Mouse (Mus musculus) liver, embryonic 11.5 days (tissue): ENCODE results near the gene Zmat5. TPM values are rescaled to one million over a fixed set of nuclear protein-coding genes. Genes with fewer than 3 reads are reported as not detected.

Experiments used
- ATAC-seq: fragments of 200-750 bp; cut with Nextera tagmentation; replicated peaks from 2 replicates; pipeline ENCODE4 v1.8.0; 2017; ENCODE audit warnings: moderate number of reproducible peaks, mild to moderate bottlenecking, moderate TSS enrichment, moderate library complexity; ENCODE audit not compliant: low FRiP score
- DNase-seq: peaks from one replicate; pipeline ENCODE4 v3.0.0-alpha.2; 2017; ENCODE audit warnings: low spot score
- H3K27ac ChIP-seq: fragments of 300-500 bp; sonication (generic); 2 replicates; pipeline ENCODE4 v1.5.1; 2014; ENCODE audit warnings: mild to moderate bottlenecking, low read depth, low read length, control low read depth
- H3K27me3 ChIP-seq: fragments of 300-500 bp; sonication (generic); replicated peaks from 2 replicates; pipeline ENCODE4 v1.6.1; 2014; ENCODE audit warnings: low read length, mixed read lengths; ENCODE audit not compliant: control insufficient read depth, insufficient read depth
- H3K36me3 ChIP-seq: fragments of 300-500 bp; sonication (generic); 2 replicates; pipeline ENCODE4 v1.6.1; 2014; ENCODE audit warnings: mild to moderate bottlenecking, low read length, moderate library complexity, mixed read lengths; ENCODE audit not compliant: control insufficient read depth, insufficient read depth
- H3K4me1 ChIP-seq: fragments of 300-500 bp; sonication (generic); replicated peaks from 2 replicates; pipeline ENCODE4 v1.6.1; 2014; ENCODE audit warnings: low read length, mixed read lengths; ENCODE audit not compliant: control insufficient read depth, insufficient read depth
- H3K4me2 ChIP-seq: fragments of 300-500 bp; sonication (generic); 2 replicates; pipeline ENCODE4 v1.6.1; 2014; ENCODE audit warnings: mild to moderate bottlenecking, control low read depth, moderate library complexity
- H3K4me3 ChIP-seq: fragments of 300-500 bp; sonication (generic); 2 replicates; pipeline ENCODE4 v1.5.1; 2014; ENCODE audit warnings: low read depth, low read length, control low read depth
- H3K9ac ChIP-seq: fragments of 300-500 bp; sonication (generic); 2 replicates; pipeline ENCODE4 v1.6.1; 2014; ENCODE audit warnings: low read depth, low read length, control low read depth
- H3K9me3 ChIP-seq: fragments of 300-500 bp; sonication (generic); 2 replicates; pipeline ENCODE4 v1.6.1; 2016; ENCODE audit warnings: low read length, inconsistent platforms, mixed read lengths; ENCODE audit not compliant: control insufficient read depth
- WGBS: fragments of 180-500 bp; shearing (Covaris S2); extraction: QIAGEN DNeasy Blood & Tissue Kit; methylation state at CpG from one replicate; pipeline ENCODE4 v1.1.7; 2014; 5-methylcytosine and 5-hydroxymethylcytosine counted together
- polyA plus RNA-seq: library from polyadenylated mRNA; unstranded; fragments of >200 nt; fragmentation: Nextera tagmentation; extraction: Ambion mirVana; gene quantifications from 2 replicates; pipeline ENCODE4 v1.2.1, GENCODE M21; 2014

Gene Zmat5
- polyA plus RNA-seq, 1 experiment from 2014 or later, result 54.6 TPM

- H3K27me3 ChIP-seq, result no peaks in the 10 kb centered on the region
- no peak overlapping the region for H3K27ac ChIP-seq
- no peak overlapping the region for H3K9ac ChIP-seq
- peaks cover 14% of the 10 kb centered on the region for H3K4me1 ChIP-seq
- no peak overlapping the region for H3K4me3 ChIP-seq
- no peak for DNase-seq
- no peaks in the 10 kb centered on the region for H3K9me3 ChIP-seq
- WGBS, result 77% methylated on average over 6 of the region's 6 CpGs
- no peak overlapping the region for H3K4me2 ChIP-seq
- ATAC-seq, result no peak
- H3K36me3 ChIP-seq, result peaks cover 34% of the 10 kb centered on the region; the same call in 1 of the 2 replicates
Observed at GRCm38 (mm10) chr11:4675126-4675562, 29.3 kb upstream of the Zmat5 start.

DNA sequence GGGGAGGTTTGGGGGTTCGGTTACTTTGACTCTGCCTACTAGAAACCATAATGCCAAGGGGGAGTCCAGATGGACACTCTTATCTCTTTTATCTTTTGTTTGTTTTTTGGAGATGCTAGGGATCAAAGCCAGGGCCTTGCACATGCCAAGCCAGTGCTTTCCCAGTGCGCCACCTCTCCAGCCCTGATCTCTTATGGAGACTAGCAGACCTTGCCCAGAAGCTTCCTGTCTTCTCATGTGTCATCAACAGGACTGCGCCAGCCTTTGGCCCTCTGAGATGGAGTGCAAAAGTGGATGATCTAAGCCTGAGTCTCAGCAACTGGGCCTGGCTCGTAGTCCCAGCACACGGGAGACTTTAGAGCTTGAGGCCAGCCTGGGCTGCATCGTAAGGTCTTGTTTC is 28.8 kb upstream of the Zmat5 start:
- Histone ChIP-seq H3K4me1 (peaks cover 14% of the 10 kb centered on the region), H3K4me2 (no peak overlapping the region), H3K36me3 (peaks cover 34% of the 10 kb centered on the region; the same call in 1 of the 2 replicates), H3K9ac (no peak overlapping the region), H3K27me3 (no peaks in the 10 kb centered on the region), H3K4me3 (no peak overlapping the region), H3K9me3 (no peaks in the 10 kb centered on the region), H3K27ac (no peak overlapping the region)
- no peak for ATAC-seq
- DNase-seq, result no peak
- WGBS, result 88% methylated on average over 6 of the region's 6 CpGs

GRCm38 (mm10) chr11:4677250-4677872 is 27.1 kb upstream of the Zmat5 start:
- no peaks in the 10 kb centered on the region for H3K9me3 ChIP-seq
- H3K4me2 ChIP-seq, result no peak overlapping the region
- peaks cover 14% of the 10 kb centered on the region for H3K4me1 ChIP-seq
- ATAC-seq, result peak; percentile 99
- no peaks in the 10 kb centered on the region for H3K27me3 ChIP-seq
- WGBS, result 58% methylated on average over 7 of the region's 7 CpGs
- H3K4me3 ChIP-seq, result no peak overlapping the region
- peaks cover 45% of the 10 kb centered on the region; the same call in 1 of the 2 replicates for H3K36me3 ChIP-seq
- H3K9ac ChIP-seq, result no peak overlapping the region; the same call in 1 of the 2 replicates
- peak overlapping the region; percentile 42; the same call in 1 of the 2 replicates for H3K27ac ChIP-seq
- peak; percentile 57 for DNase-seq

GRCm38 (mm10) chr11:4678700-4679440 is 25.6 kb upstream of the Zmat5 start:
- Histone ChIP-seq H3K27ac (no peak overlapping the region), H3K36me3 (peaks cover 43% of the 10 kb centered on the region), H3K4me1 (peaks cover 14% of the 10 kb centered on the region), H3K4me2 (no peak overlapping the region), H3K4me3 (no peak overlapping the region), H3K9ac (no peak overlapping the region), H3K27me3 (no peaks in the 10 kb centered on the region), H3K9me3 (no peaks in the 10 kb centered on the region)
- ATAC-seq (no peak), DNase-seq (no peak)
- WGBS, result 79% methylated on average over 13 of the region's 13 CpGs

- Histone ChIP-seq H3K4me2 (no peak overlapping the region), H3K4me1 (peaks cover 14% of the 10 kb centered on the region), H3K9ac (no peak overlapping the region), H3K27me3 (no peaks in the 10 kb centered on the region), H3K9me3 (no peaks in the 10 kb centered on the region), H3K36me3 (peaks cover 40% of the 10 kb centered on the region), H3K4me3 (no peak overlapping the region), H3K27ac (no peak overlapping the region)
- no peak for ATAC-seq
- WGBS, result 91% methylated on average over 12 of the region's 12 CpGs
- DNase-seq, result no peak
Observed at GRCm38 (mm10) chr11:4679441-4679832, 25.0 kb upstream of the Zmat5 start.

GRCm38 (mm10) chr11:4680126-4680525 is 24.4 kb upstream of the Zmat5 start:
- DNase-seq (no peak), ATAC-seq (no peak)
- Histone ChIP-seq H3K9ac (no peak overlapping the region), H3K4me1 (peaks cover 14% of the 10 kb centered on the region), H3K27me3 (no peaks in the 10 kb centered on the region), H3K4me3 (no peak overlapping the region), H3K27ac (no peak overlapping the region), H3K36me3 (peaks cover 36% of the 10 kb centered on the region), H3K9me3 (no peaks in the 10 kb centered on the region), H3K4me2 (no peak overlapping the region)
- 68% methylated on average over 3 of the region's 3 CpGs for whole genome bisulfite sequencing

GRCm38 (mm10) chr11:4683516-4683915 is 21.0 kb upstream of the Zmat5 start:
- Histone ChIP-seq H3K36me3 (peaks cover 28% of the 10 kb centered on the region), H3K4me1 (no peaks in the 10 kb centered on the region), H3K4me2 (no peak overlapping the region), H3K9ac (no peak overlapping the region), H3K4me3 (no peak overlapping the region), H3K27me3 (no peaks in the 10 kb centered on the region), H3K9me3 (no peaks in the 10 kb centered on the region), H3K27ac (no peak overlapping the region)
- WGBS, result 66% methylated on average over 6 of the region's 6 CpGs
- DNase-seq (no peak), ATAC-seq (no peak)

DNA sequence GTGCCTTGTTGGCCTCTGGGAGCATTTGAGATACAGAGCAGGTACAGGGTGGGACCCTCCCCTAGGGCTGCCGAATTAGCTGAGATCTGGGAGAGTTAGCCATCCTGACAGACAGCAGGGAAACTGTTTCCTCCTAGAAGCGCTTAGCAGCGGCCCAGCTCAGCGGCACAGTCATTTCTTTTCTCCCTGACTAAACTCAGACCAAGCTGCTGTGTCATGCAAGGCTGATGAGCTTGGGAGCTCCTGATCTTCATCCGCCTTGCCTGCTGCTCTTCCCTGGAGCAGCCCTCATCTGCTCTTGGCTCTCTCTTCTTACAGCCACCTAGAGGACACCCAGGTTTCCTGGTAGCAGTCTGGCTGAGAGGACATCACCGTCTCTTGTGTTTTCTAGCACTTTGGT is 20.3 kb upstream of the Zmat5 start:
- no peak overlapping the region for H3K27ac ChIP-seq
- ATAC-seq, result no peak

DNA sequence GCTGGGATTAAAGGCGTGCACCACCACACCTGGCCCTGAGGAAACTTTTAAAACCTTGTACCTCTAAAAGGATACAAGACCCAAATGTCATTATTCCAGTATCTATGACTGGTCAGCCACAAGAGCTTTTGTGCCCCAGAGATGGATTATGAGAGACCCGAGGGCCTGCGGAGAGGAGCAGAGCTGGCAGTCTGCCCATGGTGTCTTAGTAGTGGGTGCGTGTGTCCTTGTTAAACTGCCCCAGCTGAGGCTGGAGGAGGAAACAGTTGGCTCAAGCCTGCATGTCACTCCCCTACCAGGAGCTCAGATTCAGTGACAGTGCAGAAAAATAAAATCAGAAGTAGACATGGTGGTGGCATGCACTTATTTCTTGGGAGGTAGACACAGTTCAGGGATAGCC is 19.4 kb upstream of the Zmat5 start:
- Histone ChIP-seq H3K4me1 (no peaks in the 10 kb centered on the region), H3K9me3 (no peaks in the 10 kb centered on the region), H3K9ac (no peak overlapping the region), H3K27me3 (no peaks in the 10 kb centered on the region), H3K27ac (no peak overlapping the region), H3K4me2 (no peak overlapping the region), H3K4me3 (no peak overlapping the region), H3K36me3 (peaks cover 23% of the 10 kb centered on the region)
- DNase-seq (no peak), ATAC-seq (no peak)
- WGBS, result 84% methylated on average over 4 of the region's 4 CpGs

More for the DNA sequence above, 20.3 kb upstream of the Zmat5 start:
- Histone ChIP-seq H3K9ac (no peak overlapping the region), H3K9me3 (no peaks in the 10 kb centered on the region), H3K36me3 (peaks cover 28% of the 10 kb centered on the region), H3K27me3 (no peaks in the 10 kb centered on the region), H3K4me2 (no peak overlapping the region), H3K4me1 (no peaks in the 10 kb centered on the region), H3K4me3 (no peak overlapping the region)
- WGBS, result 54% methylated on average over 6 of the region's 6 CpGs
- no peak for DNase-seq
